Mouse (Mus musculus) hindbrain, embryonic 10.5 days (tissue): ENCODE results near the gene Zmpste24. TPM values are rescaled to one million over a fixed set of nuclear protein-coding genes. Genes with fewer than 3 reads are reported as not detected.

Source experiments
- DNase-seq: peaks from one replicate; pipeline ENCODE4 v3.0.0-alpha.2; 2017; ENCODE audit warnings: low spot score
- H3K27ac ChIP-seq: fragments of 300-500 bp; sonication (generic); 2 replicates; pipeline ENCODE4 v1.5.1; 2016; ENCODE audit warnings: mild to moderate bottlenecking, moderate library complexity
- H3K27me3 ChIP-seq: fragments of 300-500 bp; sonication (generic); 2 replicates; pipeline ENCODE4 v1.6.1; 2016; ENCODE audit warnings: mild to moderate bottlenecking; ENCODE audit not compliant: poor library complexity, insufficient read depth, severe bottlenecking
- H3K36me3 ChIP-seq: fragments of 300-500 bp; sonication (generic); 2 replicates; pipeline ENCODE4 v1.6.1; 2016; ENCODE audit warnings: mild to moderate bottlenecking, moderate library complexity
- H3K4me1 ChIP-seq: fragments of 300-500 bp; sonication (generic); replicated peaks from 2 replicates; pipeline ENCODE4 v1.6.1; 2016; ENCODE audit warnings: mild to moderate bottlenecking
- H3K4me3 ChIP-seq: fragments of 300-500 bp; sonication (generic); 2 replicates; pipeline ENCODE4 v1.5.1; 2016; ENCODE audit warnings: mild to moderate bottlenecking, moderate library complexity
- H3K9me3 ChIP-seq: fragments of 300-500 bp; sonication (generic); 2 replicates; pipeline ENCODE4 v1.6.1; 2016; ENCODE audit warnings: mild to moderate bottlenecking, moderate library complexity
- WGBS: fragments of 180-500 bp; shearing (Covaris S2); methylation state at CpG from one replicate; pipeline ENCODE4 v1.1.7; 2016; 5-methylcytosine and 5-hydroxymethylcytosine counted together
- polyA plus RNA-seq: library from polyadenylated mRNA; unstranded; fragments of >200 nt; fragmentation: Nextera tagmentation; extraction: Ambion mirVana; gene quantifications from 2 replicates; pipeline ENCODE4 v1.2.1, GENCODE M21; 2016

The Zmpste24 gene
- polyA plus RNA-seq, 1 experiment from 2014 or later, result 27.9 TPM

GRCm38 (mm10) chr4:121052454-121053323 lies 45.4 kb downstream of the Zmpste24 start:
- H3K9me3 ChIP-seq, result no peaks in the 10 kb centered on the region
- no peaks in the 10 kb centered on the region; the same call in 1 of the 2 replicates for H3K36me3 ChIP-seq
- DNase-seq, result no peak
- WGBS, result 8% methylated on average over 35 of the region's 35 CpGs
- H3K27me3 ChIP-seq, result peaks cover 33% of the 10 kb centered on the region
- H3K4me3 ChIP-seq, result peak overlapping the region; percentile 41
- peaks cover 21% of the 10 kb centered on the region for H3K4me1 ChIP-seq
- H3K27ac ChIP-seq, result peak overlapping the region; percentile 50

- no peak overlapping the region for H3K4me3 ChIP-seq
- H3K27ac ChIP-seq, result 0 out of 2 replicates have a peak overlapping the region, but pooled peaks have one; percentile 50
- no peak for DNase-seq
- H3K27me3 ChIP-seq, result peaks cover 33% of the 10 kb centered on the region
- no peaks in the 10 kb centered on the region; the same call in 1 of the 2 replicates for H3K36me3 ChIP-seq
- H3K4me1 ChIP-seq, result peaks cover 21% of the 10 kb centered on the region
- WGBS, result 22% methylated on average over 4 of the region's 4 CpGs
- no peaks in the 10 kb centered on the region for H3K9me3 ChIP-seq
Measured at GRCm38 (mm10) chr4:121051863-121052262, 46.2 kb downstream of the Zmpste24 start.

GRCm38 (mm10) chr4:121042946-121043345 lies 55.1 kb downstream of the Zmpste24 start:
- H3K27ac ChIP-seq, result peak overlapping the region; percentile 72; the same call in 1 of the 2 replicates
- no peak overlapping the region for H3K4me3 ChIP-seq
- H3K27me3 ChIP-seq, result peaks cover 30% of the 10 kb centered on the region
- 77% methylated on average over 3 of the region's 3 CpGs for WGBS
- no peaks in the 10 kb centered on the region for H3K36me3 ChIP-seq
- no peaks in the 10 kb centered on the region for H3K9me3 ChIP-seq
- DNase-seq, result no peak
- H3K4me1 ChIP-seq, result peaks cover 37% of the 10 kb centered on the region

- Histone ChIP-seq H3K4me1 (peaks cover 37% of the 10 kb centered on the region), H3K9me3 (no peaks in the 10 kb centered on the region), H3K4me3 (no peak overlapping the region), H3K36me3 (no peaks in the 10 kb centered on the region), H3K27me3 (peaks cover 34% of the 10 kb centered on the region), H3K27ac (peak overlapping the region; percentile 72)
- DNase-seq, result no peak
- 58% methylated on average over 5 of the region's 5 CpGs for WGBS
Measured at GRCm38 (mm10) chr4:121042472-121042871, 55.6 kb downstream of the Zmpste24 start.

- peak; percentile 81 for DNase-seq
- no peaks in the 10 kb centered on the region for H3K9me3 ChIP-seq
- H3K4me1 ChIP-seq, result peaks cover 37% of the 10 kb centered on the region
- 7% methylated on average over 18 of the region's 18 CpGs for WGBS
- H3K27ac ChIP-seq, result peak overlapping the region; percentile 85
- peak overlapping the region; percentile 27 for H3K4me3 ChIP-seq
- H3K36me3 ChIP-seq, result no peaks in the 10 kb centered on the region
- H3K27me3 ChIP-seq, result peaks cover 34% of the 10 kb centered on the region
Measured at GRCm38 (mm10) chr4:121040897-121041671, 57.0 kb downstream of the Zmpste24 start.

GRCm38 (mm10) chr4:121040323-121040722 lies 57.7 kb downstream of the Zmpste24 start:
- H3K4me1 ChIP-seq, result peaks cover 37% of the 10 kb centered on the region
- H3K36me3 ChIP-seq, result no peaks in the 10 kb centered on the region
- peak overlapping the region; percentile 85 for H3K27ac ChIP-seq
- peaks cover 34% of the 10 kb centered on the region for H3K27me3 ChIP-seq
- WGBS, result 62% methylated on average over 14 of the region's 14 CpGs
- DNase-seq, result no peak
- no peaks in the 10 kb centered on the region for H3K9me3 ChIP-seq
- peak overlapping the region; percentile 57 for H3K4me3 ChIP-seq

- Histone ChIP-seq H3K4me1 (peaks cover 37% of the 10 kb centered on the region), H3K27me3 (peaks cover 34% of the 10 kb centered on the region), H3K4me3 (peak within 1 kb of the TSS; percentile 57), H3K36me3 (no peaks in the 10 kb centered on the region), H3K27ac (peak within 1 kb of the TSS; percentile 85), H3K9me3 (no peaks in the 10 kb centered on the region)
- 3% methylated on average over 46 of the region's 46 CpGs for WGBS
- DNase-seq, result peak; percentile 53
Measured at GRCm38 (mm10) chr4:121039331-121040115, 58.5 kb downstream of the Zmpste24 start, which contains the start of gene Col9a2. Gene Col9a2 (plus strand): TSS chr4:121039385.

GRCm38 (mm10) chr4:121033006-121033405 lies 65.0 kb downstream of the Zmpste24 start:
- DNase-seq, result no peak
- Histone ChIP-seq H3K4me1 (no peaks in the 10 kb centered on the region), H3K9me3 (no peaks in the 10 kb centered on the region), H3K27ac (no peak overlapping the region), H3K4me3 (no peak overlapping the region), H3K27me3 (peaks cover 4% of the 10 kb centered on the region), H3K36me3 (no peaks in the 10 kb centered on the region)
- 74% methylated on average over 2 of the region's 2 CpGs for WGBS

- no peaks in the 10 kb centered on the region for H3K36me3 ChIP-seq
- no peak overlapping the region for H3K27ac ChIP-seq
- no peak for DNase-seq
- 51% methylated on average over 4 of the region's 4 CpGs for WGBS
- H3K4me3 ChIP-seq, result no peak overlapping the region
- no peaks in the 10 kb centered on the region for H3K9me3 ChIP-seq
- H3K4me1 ChIP-seq, result no peaks in the 10 kb centered on the region
- H3K27me3 ChIP-seq, result no peaks in the 10 kb centered on the region
Measured at GRCm38 (mm10) chr4:121031440-121031839, 66.6 kb downstream of the Zmpste24 start.

GRCm38 (mm10) chr4:121029632-121030031 lies 68.4 kb downstream of the Zmpste24 start:
- no peak for DNase-seq
- WGBS, result 78% methylated on average over 3 of the region's 3 CpGs
- no peaks in the 10 kb centered on the region for H3K9me3 ChIP-seq
- H3K27ac ChIP-seq, result no peak overlapping the region
- H3K4me3 ChIP-seq, result no peak overlapping the region
- no peaks in the 10 kb centered on the region for H3K36me3 ChIP-seq
- H3K27me3 ChIP-seq, result no peaks in the 10 kb centered on the region
- H3K4me1 ChIP-seq, result no peaks in the 10 kb centered on the region

GRCm38 (mm10) chr4:121028659-121029392 lies 69.2 kb downstream of the Zmpste24 start:
- H3K27ac ChIP-seq, result no peak overlapping the region
- no peaks in the 10 kb centered on the region for H3K4me1 ChIP-seq
- no peaks in the 10 kb centered on the region for H3K9me3 ChIP-seq
- WGBS, result 31% methylated on average over 14 of the region's 14 CpGs
- no peak overlapping the region for H3K4me3 ChIP-seq
- no peaks in the 10 kb centered on the region for H3K36me3 ChIP-seq
- H3K27me3 ChIP-seq, result no peaks in the 10 kb centered on the region
- DNase-seq, result peak; percentile 78

GRCm38 (mm10) chr4:121028146-121028545 lies 69.9 kb downstream of the Zmpste24 start:
- no peak overlapping the region for H3K27ac ChIP-seq
- H3K4me1 ChIP-seq, result no peaks in the 10 kb centered on the region
- H3K36me3 ChIP-seq, result no peaks in the 10 kb centered on the region
- no peaks in the 10 kb centered on the region for H3K9me3 ChIP-seq
- WGBS, result 86% methylated on average over 1 of the region's 1 CpGs
- no peaks in the 10 kb centered on the region for H3K27me3 ChIP-seq
- DNase-seq, result no peak
- no peak overlapping the region for H3K4me3 ChIP-seq
